Mouse (Mus musculus): ENCODE data around the gene Acan. TPM values are rescaled to one million over a fixed set of nuclear protein-coding genes. Genes with fewer than 3 reads are reported as not detected.

Acan gene
- polyA plus RNA-seq, 1 experiment from 2014 or later = 0.65 TPM

DNA sequence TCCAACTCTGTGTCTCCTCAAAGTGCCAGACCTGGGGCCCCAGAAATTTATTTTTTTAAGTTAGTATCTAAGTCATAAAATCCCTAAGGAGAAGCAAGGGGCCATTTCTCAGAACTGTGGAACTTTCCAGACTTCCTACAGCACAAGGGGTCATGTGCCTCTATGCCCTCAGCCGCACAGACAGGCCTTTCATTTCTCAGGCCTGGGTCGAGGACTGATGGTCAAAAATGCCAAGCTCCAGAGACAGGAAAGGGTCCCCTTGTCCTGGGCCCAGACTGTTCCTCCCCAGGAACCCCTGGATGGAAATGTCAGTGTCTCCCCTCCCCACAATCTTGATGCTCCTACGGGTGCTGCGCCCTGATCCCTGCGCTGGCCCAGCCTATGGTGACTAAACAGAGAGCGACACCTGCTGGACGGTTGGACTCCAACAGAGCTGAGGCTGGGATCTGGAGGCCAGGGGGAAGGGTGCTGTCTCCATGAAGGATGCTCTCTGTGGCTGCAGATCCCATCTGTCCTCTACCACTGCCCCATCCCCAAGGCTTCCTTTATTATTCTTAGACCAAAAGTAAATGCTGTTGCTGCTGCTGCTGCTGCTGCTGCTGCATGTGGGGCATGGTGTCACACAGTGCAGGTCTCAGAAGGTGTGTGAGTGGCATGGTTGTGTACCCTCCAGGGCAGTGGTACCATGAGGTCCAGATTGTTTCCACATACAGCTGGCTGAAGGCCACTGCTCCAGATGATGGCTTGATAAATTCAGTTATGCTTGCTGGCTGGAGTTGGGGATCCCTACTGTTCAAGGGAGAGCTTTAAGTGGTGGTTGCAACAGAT, 27.5 kb downstream of the Acan start:
- ATAC-seq (ENCODE audit: low FRiP score, low read depth) = peak; percentile 79
- 24% methylated on average over 7 of the region's 7 CpGs for WGBS
- Histone ChIP-seq H3K36me3 (no peaks in the 10 kb centered on the region), H3K27ac (replicated peaks) (no peak overlapping the region), H3K9me3 (no peaks in the 10 kb centered on the region), H3K4me1 (replicated peaks) (no peaks in the 10 kb centered on the region), H3K27me3 (no peaks in the 10 kb centered on the region), H3K4me3 (no peak overlapping the region), H3K9ac (no peak overlapping the region), H3K4me2 (no peak overlapping the region)

DNA sequence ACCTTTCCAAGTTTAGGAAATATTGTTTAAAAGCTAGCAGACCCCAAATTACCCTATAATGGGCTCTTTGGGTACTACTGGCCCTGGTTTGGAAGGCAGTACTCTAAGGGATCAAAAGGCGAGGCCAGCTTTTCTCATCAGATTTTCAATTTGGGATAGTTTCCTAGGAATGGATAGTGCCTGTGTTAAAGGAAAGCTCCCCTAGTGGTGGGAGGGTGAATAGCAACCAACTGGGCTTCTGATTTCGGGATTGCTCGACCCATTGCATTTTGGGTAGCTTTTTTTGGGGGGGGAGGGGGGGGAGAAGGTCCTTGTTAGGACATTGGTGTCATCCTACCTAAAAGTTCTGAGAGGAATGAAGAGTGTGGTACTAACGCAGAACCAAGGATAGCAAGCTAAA, 35.8 kb downstream of the Acan start:
- Histone ChIP-seq H3K27me3 (no peaks in the 10 kb centered on the region), H3K9ac (no peak overlapping the region), H3K4me1 (replicated peaks) (no peaks in the 10 kb centered on the region), H3K4me2 (no peak overlapping the region), H3K27ac (replicated peaks) (no peak overlapping the region), H3K4me3 (no peak overlapping the region), H3K36me3 (no peaks in the 10 kb centered on the region), H3K9me3 (no peaks in the 10 kb centered on the region)
- 78% methylated on average over 4 of the region's 4 CpGs for WGBS
- ATAC-seq (ENCODE audit: low FRiP score, low read depth) = no peak

DNA sequence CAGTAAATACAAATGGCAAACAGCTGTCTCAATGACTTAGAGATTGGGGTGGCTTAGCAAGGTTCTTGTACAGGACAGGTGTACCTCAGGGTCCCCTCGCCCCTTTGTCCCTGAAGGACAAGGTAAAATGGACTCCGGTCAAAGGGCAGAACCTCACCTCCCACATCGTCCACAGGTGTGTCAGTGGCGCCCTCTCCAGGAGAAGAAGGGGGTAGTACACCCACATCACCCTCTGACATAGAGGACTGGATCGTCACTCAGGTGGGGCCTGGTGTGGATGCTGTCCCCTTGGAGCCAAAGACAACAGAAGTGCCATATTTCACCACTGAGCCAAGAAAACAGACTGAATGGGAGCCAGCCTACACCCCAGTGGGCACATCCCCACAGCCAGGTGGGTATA, 43.2 kb downstream of the Acan start:
- no peak overlapping the region for H3K4me2 ChIP-seq
- no peak for ATAC-seq (ENCODE audit: low FRiP score, low read depth)
- no peaks in the 10 kb centered on the region for H3K27me3 ChIP-seq
- no peak overlapping the region for H3K4me3 ChIP-seq
- no peaks in the 10 kb centered on the region for H3K36me3 ChIP-seq
- H3K4me1 ChIP-seq (replicated peaks) = no peaks in the 10 kb centered on the region
- WGBS = 83% methylated on average over 5 of the region's 5 CpGs
- no peak overlapping the region for H3K9ac ChIP-seq
- H3K27ac ChIP-seq (replicated peaks) = no peak overlapping the region
- no peaks in the 10 kb centered on the region for H3K9me3 ChIP-seq

DNA sequence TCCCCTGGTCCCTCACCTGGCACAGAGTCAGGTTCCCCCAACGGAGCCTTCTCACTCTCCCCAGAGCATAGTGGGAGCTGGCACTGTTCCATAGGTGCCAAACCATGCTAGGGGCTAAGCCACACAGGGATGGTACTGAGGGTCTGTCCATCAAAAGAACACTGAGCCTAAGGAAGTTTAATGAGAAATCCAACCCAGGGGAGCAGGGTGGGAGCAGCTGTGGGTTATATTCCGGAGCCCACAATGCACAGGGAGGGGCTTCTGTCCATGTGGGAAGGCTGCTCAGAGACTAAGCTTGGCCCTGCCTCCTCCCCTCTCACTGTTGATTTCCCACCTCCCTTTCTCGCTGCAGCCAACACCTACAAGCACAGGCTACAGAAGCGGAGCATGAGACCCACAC, 60.6 kb downstream of the Acan start:
- H3K27ac ChIP-seq (replicated peaks) = no peak overlapping the region
- 40% methylated on average over 4 of the region's 4 CpGs for WGBS
- H3K4me2 ChIP-seq = no peak overlapping the region
- H3K4me1 ChIP-seq (replicated peaks) = 0 out of 2 replicates have a peak, but pooled peaks cover 4% of the 10 kb centered on the region
- ATAC-seq (ENCODE audit: low FRiP score, low read depth) = no peak
- H3K36me3 ChIP-seq = no peaks in the 10 kb centered on the region
- no peaks in the 10 kb centered on the region for H3K27me3 ChIP-seq
- H3K9me3 ChIP-seq = no peaks in the 10 kb centered on the region
- no peak overlapping the region for H3K9ac ChIP-seq
- no peak overlapping the region for H3K4me3 ChIP-seq

DNA sequence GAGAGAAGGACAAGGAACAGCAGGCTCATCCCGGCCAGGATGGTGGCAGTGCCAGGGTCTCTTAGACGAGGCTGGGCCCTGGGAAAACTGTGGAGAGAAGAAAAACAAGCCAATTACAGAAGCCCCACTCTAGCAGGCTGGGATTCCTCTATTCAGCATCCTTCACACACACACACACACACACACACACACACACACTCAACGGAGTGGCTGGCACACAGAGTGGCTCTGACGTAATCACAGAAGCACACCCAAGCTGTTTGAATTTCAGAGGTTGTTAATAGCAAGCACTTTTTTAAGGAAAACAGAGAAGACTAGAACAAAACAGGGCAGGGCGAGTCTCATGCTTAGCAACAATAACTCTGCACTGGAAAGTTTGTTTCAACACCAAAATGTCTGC, 70.2 kb downstream of the Acan start:
- WGBS = 75% methylated on average over 5 of the region's 5 CpGs
- Histone ChIP-seq H3K4me3 (no peak overlapping the region), H3K36me3 (no peaks in the 10 kb centered on the region), H3K27ac (replicated peaks) (no peak overlapping the region), H3K27me3 (no peaks in the 10 kb centered on the region), H3K4me2 (no peak overlapping the region), H3K9ac (no peak overlapping the region), H3K4me1 (replicated peaks) (0 out of 2 replicates have a peak, but pooled peaks cover 3% of the 10 kb centered on the region), H3K9me3 (no peaks in the 10 kb centered on the region)
- no peak for ATAC-seq (ENCODE audit: low FRiP score, low read depth)

DNA sequence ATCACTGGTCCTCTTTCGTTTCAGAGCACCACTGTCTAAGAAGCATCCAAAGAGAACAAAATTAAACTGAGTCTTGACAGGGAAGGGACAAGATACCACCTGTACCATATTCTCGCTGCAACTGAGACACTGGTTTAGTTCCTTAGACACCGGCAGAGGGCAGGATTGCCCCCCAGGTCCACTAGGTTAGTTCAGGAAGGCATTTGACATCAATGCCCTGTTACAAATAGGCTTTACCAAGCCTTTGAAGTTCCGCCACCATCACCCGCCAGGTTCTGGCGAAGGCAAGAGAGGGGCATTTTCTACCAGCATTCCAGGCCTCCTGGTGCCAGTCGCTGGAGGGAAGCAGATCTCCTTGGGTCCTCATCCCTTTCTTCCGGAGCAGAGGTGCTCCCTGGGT, 76.6 kb downstream of the Acan start:
- H3K27me3 ChIP-seq = no peaks in the 10 kb centered on the region; the same call in 1 of the 2 replicates
- H3K9me3 ChIP-seq = no peaks in the 10 kb centered on the region
- H3K4me2 ChIP-seq = peak overlapping the region; percentile 44
- H3K9ac ChIP-seq = no peak overlapping the region
- ATAC-seq (ENCODE audit: low FRiP score, low read depth) = no peak
- no peaks in the 10 kb centered on the region for H3K36me3 ChIP-seq
- no peak overlapping the region for H3K27ac ChIP-seq (replicated peaks)
- peak overlapping the region; percentile 11; the same call in 1 of the 2 replicates for H3K4me3 ChIP-seq
- H3K4me1 ChIP-seq (replicated peaks) = peaks cover 13% of the 10 kb centered on the region
- 21% methylated on average over 8 of the region's 8 CpGs for WGBS

DNA sequence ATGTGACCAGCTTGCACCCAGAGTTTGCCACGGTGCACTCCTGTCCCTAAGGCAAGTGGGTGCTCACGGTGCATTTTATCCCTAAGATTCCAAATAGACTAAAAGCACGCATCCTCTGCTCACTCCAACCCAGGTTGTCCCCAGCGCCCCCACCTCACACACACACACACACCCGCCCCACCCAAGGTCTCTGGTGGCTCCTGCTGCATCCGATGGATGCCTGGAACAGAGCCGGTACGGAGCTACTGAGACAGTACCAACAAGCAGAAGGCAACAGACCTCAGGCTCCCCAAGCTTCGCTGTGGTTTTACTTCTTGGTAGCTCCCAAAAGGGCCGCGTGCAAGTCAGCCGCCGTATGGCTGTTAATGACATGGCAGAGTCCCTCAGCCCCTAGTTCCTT, 77.1 kb downstream of the Acan start:
- WGBS = 13% methylated on average over 13 of the region's 13 CpGs
- no peaks in the 10 kb centered on the region; the same call in 1 of the 2 replicates for H3K27me3 ChIP-seq
- peaks cover 13% of the 10 kb centered on the region for H3K4me1 ChIP-seq (replicated peaks)
- peak; percentile 54; the same call in 1 of the 2 replicates for ATAC-seq (ENCODE audit: low FRiP score, low read depth)
- no peaks in the 10 kb centered on the region for H3K36me3 ChIP-seq
- H3K9ac ChIP-seq = peak overlapping the region; percentile 6; the same call in 1 of the 2 replicates
- H3K4me3 ChIP-seq = peak overlapping the region; percentile 11
- peak overlapping the region; percentile 44 for H3K4me2 ChIP-seq
- H3K9me3 ChIP-seq = no peaks in the 10 kb centered on the region
- no peak overlapping the region for H3K27ac ChIP-seq (replicated peaks)

DNA sequence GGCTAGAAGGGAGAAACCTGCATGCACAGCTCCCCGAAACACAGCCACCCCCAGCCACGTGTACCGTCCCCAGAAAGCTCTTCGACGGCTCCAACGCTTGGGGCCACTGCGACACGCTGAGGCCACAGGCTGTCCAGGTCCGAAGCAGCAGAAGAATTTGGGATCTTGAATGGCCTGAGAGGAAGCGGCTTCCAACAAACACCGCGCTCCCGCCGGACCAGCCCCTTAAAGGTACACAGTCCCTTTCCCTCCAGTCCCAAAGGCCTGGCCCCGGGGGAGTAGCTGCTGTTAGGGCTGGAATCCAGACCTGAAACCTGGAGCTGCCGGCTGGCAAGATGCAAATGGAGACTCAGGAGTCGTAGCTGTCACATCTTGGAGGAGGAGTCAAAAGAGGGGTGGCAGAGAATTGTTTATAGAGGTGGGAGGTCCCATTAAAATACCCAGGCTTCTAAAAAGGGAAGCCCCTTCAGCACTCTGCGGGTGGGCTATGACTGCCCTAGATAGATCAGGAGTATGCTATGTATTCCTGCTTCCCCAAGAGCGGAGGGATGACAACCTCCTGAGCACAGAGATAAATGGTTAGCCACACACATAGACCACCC, 77.7 kb downstream of the Acan start, which contains the start of gene Hapln3:
Gene Hapln3 (minus strand): TSS at position 176 of the 602 bp plus-strand sequence.
- Histone ChIP-seq H3K36me3 (no peaks in the 10 kb centered on the region), H3K27me3 (no peaks in the 10 kb centered on the region; the same call in 1 of the 2 replicates), H3K9me3 (no peaks in the 10 kb centered on the region), H3K4me2 (peak within 1 kb of the TSS; percentile 44), H3K9ac (peak within 1 kb of the TSS; percentile 6; the same call in 1 of the 2 replicates), H3K4me3 (peak within 1 kb of the TSS; percentile 11), H3K4me1 (replicated peaks) (peaks cover 10% of the 10 kb centered on the region), H3K27ac (replicated peaks) (no peak within 1 kb of the TSS)
- WGBS = 4% methylated on average over 19 of the region's 19 CpGs
- peak; percentile 67 for ATAC-seq (ENCODE audit: low FRiP score, low read depth)

DNA sequence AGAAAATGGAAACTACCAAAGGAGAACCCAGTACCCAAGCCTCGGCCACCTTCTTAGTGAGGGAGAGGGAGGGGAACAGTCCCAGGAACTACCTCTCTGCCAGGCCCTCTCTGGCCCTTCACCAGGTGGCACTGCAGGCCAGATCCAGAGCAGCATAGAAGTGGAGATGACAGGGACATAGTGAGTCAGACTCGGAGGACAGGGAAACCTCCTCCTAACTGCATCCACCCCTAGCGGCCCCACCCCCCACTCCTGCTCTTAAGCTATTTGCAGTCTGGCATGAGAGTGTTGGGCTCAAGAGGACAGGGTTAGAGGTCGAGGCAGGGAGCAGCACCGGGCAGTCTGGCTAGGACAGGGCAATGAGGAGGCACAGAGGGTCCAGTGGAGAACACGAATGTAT, 80.1 kb downstream of the Acan start:
- Histone ChIP-seq H3K36me3 (no peaks in the 10 kb centered on the region), H3K27me3 (no peaks in the 10 kb centered on the region; the same call in 1 of the 2 replicates), H3K27ac (replicated peaks) (no peak overlapping the region), H3K4me2 (no peak overlapping the region), H3K4me3 (no peak overlapping the region), H3K9me3 (no peaks in the 10 kb centered on the region), H3K4me1 (replicated peaks) (peaks cover 10% of the 10 kb centered on the region), H3K9ac (no peak overlapping the region)
- 32% methylated on average over 6 of the region's 6 CpGs for WGBS
- ATAC-seq (ENCODE audit: low FRiP score, low read depth) = no peak

DNA sequence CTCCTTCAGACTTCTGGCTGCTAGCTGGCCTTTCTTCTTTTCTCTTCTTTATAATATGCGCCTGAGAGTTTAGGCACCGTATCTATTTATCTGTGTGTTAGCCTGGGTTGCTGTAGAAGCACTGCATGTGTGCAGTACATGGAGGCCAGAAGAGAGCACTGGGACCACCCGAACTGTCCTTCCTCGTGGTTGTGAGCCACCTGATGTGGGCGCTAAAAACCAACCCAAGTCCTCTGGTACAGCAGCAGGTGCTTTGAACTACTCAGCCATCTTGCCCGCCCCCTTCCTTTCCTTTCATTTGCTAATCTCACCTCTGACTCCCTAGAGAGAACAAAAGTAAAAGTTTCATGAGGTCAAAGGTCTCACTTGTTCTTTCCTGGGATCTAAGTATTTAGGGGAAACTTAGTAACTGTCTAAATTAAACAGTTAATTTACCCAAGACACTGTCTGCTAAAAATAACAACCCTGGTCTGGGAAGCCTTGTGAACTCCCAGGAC, 86.1 kb downstream of the Acan start:
- H3K9me3 ChIP-seq = no peaks in the 10 kb centered on the region

DNA sequence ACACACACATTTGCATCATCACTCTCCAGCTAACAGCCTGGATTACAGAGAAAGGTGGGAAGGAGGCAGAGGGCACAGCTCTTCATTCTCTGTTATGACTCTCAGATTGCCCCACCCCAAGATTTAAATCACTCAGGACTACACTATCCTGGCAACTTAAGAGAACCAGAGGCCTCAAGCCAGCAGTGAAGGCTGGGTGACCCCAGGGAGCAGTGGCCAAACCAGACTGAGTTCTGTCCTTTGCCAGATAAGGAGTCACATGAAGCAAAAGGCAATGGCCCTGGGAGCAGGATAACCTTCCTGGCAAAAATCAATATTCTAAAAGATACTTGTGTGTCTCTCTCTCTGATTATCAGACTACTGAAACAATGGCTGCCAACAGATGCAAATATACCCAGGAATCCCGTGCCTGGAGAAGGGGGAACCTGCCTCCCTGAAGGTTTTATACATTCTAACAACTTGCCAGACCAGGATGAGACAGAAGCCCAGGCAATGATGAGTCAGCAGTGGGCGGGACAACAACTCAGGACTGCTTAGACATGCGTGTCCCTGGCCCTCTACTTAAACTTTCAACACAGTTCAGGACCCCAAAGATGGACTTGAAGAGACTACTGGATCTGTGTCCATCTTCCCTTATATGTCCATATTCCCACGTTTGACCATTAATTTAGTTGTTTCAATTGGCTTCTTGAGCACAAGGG, 86.8 kb downstream of the Acan start:
- H3K9me3 ChIP-seq = no peaks in the 10 kb centered on the region
- H3K4me1 ChIP-seq (replicated peaks) = no peaks in the 10 kb centered on the region
- WGBS = 59% methylated on average over 4 of the region's 4 CpGs
- H3K27ac ChIP-seq (replicated peaks) = no peak overlapping the region
- no peak overlapping the region for H3K4me2 ChIP-seq
- no peak overlapping the region for H3K9ac ChIP-seq
- H3K36me3 ChIP-seq = no peaks in the 10 kb centered on the region
- ATAC-seq (ENCODE audit: low FRiP score, low read depth) = no peak
- no peaks in the 10 kb centered on the region for H3K27me3 ChIP-seq
- no peak overlapping the region for H3K4me3 ChIP-seq

More for the DNA sequence above, 86.1 kb downstream of the Acan start:
- Histone ChIP-seq H3K27ac (replicated peaks) (no peak overlapping the region), H3K4me3 (no peak overlapping the region), H3K4me2 (no peak overlapping the region), H3K27me3 (no peaks in the 10 kb centered on the region), H3K36me3 (no peaks in the 10 kb centered on the region), H3K9ac (no peak overlapping the region), H3K4me1 (replicated peaks) (no peaks in the 10 kb centered on the region)
- WGBS = 53% methylated on average over 6 of the region's 6 CpGs
- no peak for ATAC-seq (ENCODE audit: low FRiP score, low read depth)

DNA sequence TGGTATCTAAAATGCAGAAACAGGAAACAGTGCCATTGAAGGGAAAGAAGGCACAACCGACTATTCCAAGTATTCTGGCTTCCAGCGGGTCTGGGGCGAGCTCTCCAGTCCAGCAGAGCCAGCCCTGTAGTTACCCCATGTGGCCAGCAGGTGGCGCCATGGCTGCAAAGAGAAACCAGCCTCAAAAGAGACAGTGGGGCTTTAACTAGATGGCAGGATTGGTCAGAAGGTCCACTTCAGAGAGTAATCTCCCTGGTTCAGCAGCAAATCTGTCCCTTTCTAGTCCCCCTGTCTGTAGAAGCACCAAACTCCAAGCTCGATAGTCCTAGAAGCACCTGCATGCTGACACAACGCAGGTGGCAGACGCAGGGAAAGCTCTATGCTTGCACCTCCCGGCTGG, 87.6 kb downstream of the Acan start:
- H3K4me3 ChIP-seq = no peak overlapping the region
- no peaks in the 10 kb centered on the region for H3K4me1 ChIP-seq (replicated peaks)
- H3K36me3 ChIP-seq = no peaks in the 10 kb centered on the region
- no peak overlapping the region for H3K27ac ChIP-seq (replicated peaks)
- 31% methylated on average over 8 of the region's 8 CpGs for WGBS
- peak; percentile 43; the same call in 1 of the 2 replicates for ATAC-seq (ENCODE audit: low FRiP score, low read depth)
- no peak overlapping the region for H3K9ac ChIP-seq
- no peaks in the 10 kb centered on the region for H3K9me3 ChIP-seq
- H3K27me3 ChIP-seq = no peaks in the 10 kb centered on the region
- H3K4me2 ChIP-seq = no peak overlapping the region
